Mouse (Mus musculus) liver, adult 2 months (tissue): ENCODE data around the gene Vmn1r169. TPM values are rescaled to one million over a fixed set of nuclear protein-coding genes. Genes with fewer than 3 reads are reported as not detected.
"Not testable (repeated sequence)": the region's sequence is repeated elsewhere in the genome, so short reads cannot be mapped to it uniquely, and the experiment has no call there.

Experiments used
- DNase-seq: peaks from one replicate; pipeline ENCODE4 v3.0.0-alpha.2; 2011; ENCODE audit warnings: low read depth, low spot score; ENCODE audit errors: extremely low read depth
- H3K27ac ChIP-seq: fragments of 200-500 bp; replicated peaks from 2 replicates; pipeline ENCODE4 v1.5.1; 2012; ENCODE audit warnings: low read depth, mild to moderate bottlenecking, control low read depth, inconsistent platforms, low read length; ENCODE audit not compliant: insufficient read depth
- H3K27me3 ChIP-seq: fragments of 200-500 bp; 2 replicates; pipeline ENCODE4 v1.6.1; 2012; ENCODE audit warnings: mild to moderate bottlenecking, moderate library complexity, low read length, inconsistent platforms; ENCODE audit not compliant: control insufficient read depth, insufficient read depth
- H3K36me3 ChIP-seq: fragments of 200-500 bp; 2 replicates; pipeline ENCODE4 v1.6.1; 2012; ENCODE audit warnings: low read length, inconsistent platforms; ENCODE audit not compliant: control insufficient read depth, insufficient read depth
- H3K4me1 ChIP-seq: fragments of 200-500 bp; 2 replicates; pipeline ENCODE4 v1.6.1; 2011; ENCODE audit warnings: low read length; ENCODE audit not compliant: control insufficient read depth, insufficient read depth
- H3K4me3 ChIP-seq: fragments of 200-500 bp; 2 replicates; pipeline ENCODE4 v1.5.1; 2011; ENCODE audit warnings: low read depth, mild to moderate bottlenecking, control low read depth, low read length, moderate library complexity; ENCODE audit not compliant: insufficient read depth
- H3K79me2 ChIP-seq: fragments of 200-500 bp; 2 replicates; pipeline ENCODE4 v1.6.1; 2012; ENCODE audit warnings: inconsistent platforms, mild to moderate bottlenecking, low read length, moderate library complexity; ENCODE audit not compliant: control insufficient read depth, insufficient read depth
- H3K9ac ChIP-seq: fragments of 200-500 bp; 2 replicates; pipeline ENCODE4 v1.6.1; 2012; ENCODE audit warnings: low read depth, mild to moderate bottlenecking, control low read depth, inconsistent platforms, low read length
- WGBS: fragments of 180-500 bp; shearing (Covaris S2); methylation state at CpG from one replicate; pipeline ENCODE4 v1.1.7; 2018; 5-methylcytosine and 5-hydroxymethylcytosine counted together
- polyA plus RNA-seq: library from polyadenylated mRNA; depleted of rRNA; stranded (reverse); fragments of >200 nt; gene quantifications from 2 replicates; pipeline ENCODE4 v1.2.3, GENCODE M21; 2012; rRNA removed
- total RNA-seq: library from RNA; depleted of rRNA; stranded (reverse); fragments of >200 nt; gene quantifications from 2 replicates; pipeline ENCODE4 v1.2.3, GENCODE M21; 2014; rRNA removed

The Vmn1r169 gene
- total RNA-seq (not detected in 2 replicates), polyA plus RNA-seq (not detected in 2 replicates)

- WGBS = 68% methylated on average over 1 of the region's 2 CpGs
- H3K27me3 ChIP-seq, H3K79me2 ChIP-seq, H3K27ac ChIP-seq, DNase-seq, H3K4me1 ChIP-seq, H3K36me3 ChIP-seq, H3K4me3 ChIP-seq, H3K9ac ChIP-seq: not testable (repeated sequence)
Measured at GRCm38 (mm10) chr7:23575226-23575625, at the start of gene Vmn1r169. Gene Vmn1r169, plus strand, starts transcription at chr7:23575526.

GRCm38 (mm10) chr7:23539432-23539831 is 35.9 kb upstream of the Vmn1r169 start, which contains the start of gene Vmn1r168:
Gene Vmn1r168, plus strand, starts transcription at chr7:23539732.
- H3K4me3 ChIP-seq, H3K9ac ChIP-seq, H3K4me1 ChIP-seq, DNase-seq, H3K79me2 ChIP-seq, H3K27me3 ChIP-seq, H3K27ac ChIP-seq, H3K36me3 ChIP-seq: not testable (repeated sequence)
- WGBS = no CpG with 5 or more reads among the region's 1 CpGs

GRCm38 (mm10) chr7:23605875-23606274 is 30.5 kb downstream of the Vmn1r169 start, which contains the start of gene Vmn1r170:
Gene Vmn1r170, plus strand, starts transcription at chr7:23606175.
- 12% methylated on average over 1 of the region's 1 CpGs for WGBS
- H3K79me2 ChIP-seq, H3K4me3 ChIP-seq, DNase-seq, H3K9ac ChIP-seq, H3K36me3 ChIP-seq, H3K27me3 ChIP-seq, H3K27ac ChIP-seq, H3K4me1 ChIP-seq: not testable (repeated sequence)

Other genes starting within 250 kb of the Vmn1r169 start
- gene Nlrp5, start 189.6 kb upstream of the Vmn1r169 start, total RNA-seq = not detected in 2 replicates
- not detected in 2 replicates for gene Nlrp5, start 189.6 kb upstream of the Vmn1r169 start, polyA plus RNA-seq
- gene Vmn1r167, start 68.3 kb upstream of the Vmn1r169 start, total RNA-seq = not detected in 2 replicates
- gene Vmn1r167, start 68.3 kb upstream of the Vmn1r169 start, polyA plus RNA-seq = not detected in 2 replicates
- not detected in 2 replicates for gene Vmn1r168, start 35.8 kb upstream of the Vmn1r169 start, total RNA-seq
- not detected in 2 replicates for gene Vmn1r168, start 35.8 kb upstream of the Vmn1r169 start, polyA plus RNA-seq
- not detected in 2 replicates for gene Vmn1r170, start 30.6 kb downstream of the Vmn1r169 start, total RNA-seq
- not detected in 2 replicates for gene Vmn1r170, start 30.6 kb downstream of the Vmn1r169 start, polyA plus RNA-seq
- gene Vmn1r171, start 55.2 kb downstream of the Vmn1r169 start, total RNA-seq = not detected in 2 replicates
- not detected in 2 replicates for gene Vmn1r171, start 55.2 kb downstream of the Vmn1r169 start, polyA plus RNA-seq
- gene Vmn1r172, start 82.8 kb downstream of the Vmn1r169 start, total RNA-seq = not detected in 2 replicates
- not detected in 2 replicates for gene Vmn1r172, start 82.8 kb downstream of the Vmn1r169 start, polyA plus RNA-seq
- not detected in 2 replicates for gene Vmn1r173, start 125.2 kb downstream of the Vmn1r169 start, total RNA-seq
- gene Vmn1r173, start 125.2 kb downstream of the Vmn1r169 start, polyA plus RNA-seq = not detected in 2 replicates
- gene Vmn1r174, start 176.7 kb downstream of the Vmn1r169 start, total RNA-seq = not detected in 2 replicates
- gene Vmn1r174, start 176.7 kb downstream of the Vmn1r169 start, polyA plus RNA-seq = not detected in 2 replicates
- gene Vmn1r175, start 235.1 kb downstream of the Vmn1r169 start, total RNA-seq = not detected in 2 replicates
- not detected in 2 replicates for gene Vmn1r175, start 235.1 kb downstream of the Vmn1r169 start, polyA plus RNA-seq